Mouse (Mus musculus) left cerebral cortex, postnatal 14 days (tissue): Measurements from ENCODE around the gene 5730522E02Rik. TPM values are rescaled to one million over a fixed set of nuclear protein-coding genes. Genes with fewer than 3 reads are reported as not detected.

Experiments used
- DNase-seq, 2 experiments: peaks; one replicate each; pipeline ENCODE4 v3.0.0; 2021 to 2022; ENCODE audit warnings: low spot score in 2 of 2, mixed read lengths in 1 of 2
- intact Hi-C: fragments of 180-260 bp; cut with DNase I; formaldehyde crosslinking; loops from one replicate; pipeline ENCODE4 v1.15.1; 2025
- total RNA-seq, 2 experiments: library from RNA; stranded (reverse); gene quantifications; 2 replicates each; pipeline ENCODE4 v1.2.3; 2021

Gene 5730522E02Rik
- total RNA-seq, 2 experiments from 2014 or later = 11.6 to 14.8 TPM

DNA sequence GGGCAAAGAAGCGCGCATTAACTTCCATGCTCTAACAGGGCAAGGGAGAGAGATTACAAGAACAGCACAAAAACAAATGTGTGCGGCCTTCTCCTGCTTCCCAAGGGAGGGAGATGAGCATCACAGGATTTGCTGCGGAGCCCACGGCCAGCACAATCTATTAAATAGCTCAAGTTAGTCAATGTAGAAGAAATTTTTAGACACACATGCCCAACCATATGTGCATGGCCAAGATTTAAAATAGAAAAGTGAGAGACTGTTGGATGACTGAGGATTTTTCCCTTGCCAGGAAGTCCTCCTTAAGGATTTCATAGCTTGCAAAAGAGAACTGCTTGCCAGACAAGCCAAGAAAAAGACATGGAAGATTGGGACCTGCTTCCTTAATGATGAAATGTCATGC lies 473.3 kb downstream of the 5730522E02Rik start:
- intact Hi-C loops = loop anchor here (10.0 kb wide), 1 partner anchor 1662 kb away; the partner anchor contains the start of genes A830031A19Rik and Bcl11a
- peak; percentile 37 to 49 for DNase-seq

DNA sequence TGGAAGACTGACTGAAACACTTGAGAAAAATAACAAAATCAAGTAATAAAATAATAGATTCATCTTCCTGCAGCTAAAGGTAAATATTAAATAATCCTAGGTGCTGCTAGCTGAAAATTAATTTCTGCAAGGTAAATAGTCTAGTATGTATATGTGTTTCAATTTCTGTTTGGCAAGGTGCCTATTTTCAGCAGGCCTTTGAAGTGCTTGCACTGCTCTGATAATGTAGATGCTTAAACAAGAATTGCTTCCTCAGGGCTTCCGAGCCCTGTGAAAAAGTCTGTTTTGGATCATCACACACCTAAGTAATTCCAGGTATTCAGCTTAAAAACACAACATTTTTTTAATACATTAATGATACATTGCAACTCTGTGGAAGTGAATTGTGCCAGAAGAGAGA lies 481.1 kb downstream of the 5730522E02Rik start:
- DNase-seq = no peak

GRCm38 (mm10) chr11:25715447-25716321 lies 494.9 kb downstream of the 5730522E02Rik start:
- peak; percentile 40 to 80 for DNase-seq
- intact Hi-C loops = loop anchor here (10.0 kb wide), 1 partner anchor 361 kb away; no protein-coding TSS in a partner anchor

More for the DNA sequence above, 481.1 kb downstream of the 5730522E02Rik start:
- intact Hi-C loops = no loop called here

- DNase-seq = no peak
- intact Hi-C loops = loop anchor here (10.0 kb wide), 1 partner anchor 356 kb away; no protein-coding TSS in a partner anchor
Observed at GRCm38 (mm10) chr11:25710559-25710958, 500.0 kb downstream of the 5730522E02Rik start.

GRCm38 (mm10) chr11:25709892-25710291 lies 500.7 kb downstream of the 5730522E02Rik start:
- intact Hi-C loops = loop anchor here (10.0 kb wide), 1 partner anchor 355 kb away; no protein-coding TSS in a partner anchor
- DNase-seq = no peak

DNA sequence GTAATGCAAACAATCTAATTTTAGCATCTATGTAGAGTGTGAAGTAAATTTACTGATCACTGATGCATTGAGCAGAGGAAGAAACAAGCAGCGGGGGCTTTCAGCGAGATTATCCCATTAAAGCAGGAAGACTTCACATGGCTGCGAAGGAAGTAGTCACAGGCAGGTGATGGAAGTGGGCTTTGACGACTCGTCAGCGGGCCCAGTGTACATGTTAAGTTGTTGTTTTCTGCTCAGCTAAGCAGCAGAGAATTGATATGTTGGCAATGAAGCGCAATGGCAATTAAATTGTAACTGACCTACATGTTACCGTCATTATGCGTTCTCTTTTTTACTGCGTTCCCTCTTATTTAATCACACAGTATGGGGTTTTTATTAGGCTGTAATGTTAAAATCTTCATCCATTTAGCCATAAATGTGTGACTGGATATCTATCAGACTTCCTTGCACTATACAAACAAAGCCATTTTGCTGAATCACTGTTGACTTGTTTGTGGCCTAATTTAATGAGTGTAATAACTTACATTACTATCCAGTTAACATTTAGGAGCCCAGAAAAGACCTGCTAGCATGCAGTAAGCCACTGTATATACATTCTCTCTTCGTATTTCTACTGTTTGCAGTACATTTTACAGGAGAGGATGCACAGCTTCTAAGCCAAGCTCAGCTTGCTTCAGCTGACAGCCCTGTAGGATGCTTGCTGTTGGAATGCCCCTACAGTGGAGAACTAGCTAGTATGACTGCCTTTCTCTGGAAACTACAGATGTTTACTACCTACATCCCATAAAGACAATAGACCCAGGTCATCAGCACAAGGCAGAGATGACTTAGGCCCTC lies 506.0 kb downstream of the 5730522E02Rik start:
- intact Hi-C loops = no loop called here
- no peak for DNase-seq

DNA sequence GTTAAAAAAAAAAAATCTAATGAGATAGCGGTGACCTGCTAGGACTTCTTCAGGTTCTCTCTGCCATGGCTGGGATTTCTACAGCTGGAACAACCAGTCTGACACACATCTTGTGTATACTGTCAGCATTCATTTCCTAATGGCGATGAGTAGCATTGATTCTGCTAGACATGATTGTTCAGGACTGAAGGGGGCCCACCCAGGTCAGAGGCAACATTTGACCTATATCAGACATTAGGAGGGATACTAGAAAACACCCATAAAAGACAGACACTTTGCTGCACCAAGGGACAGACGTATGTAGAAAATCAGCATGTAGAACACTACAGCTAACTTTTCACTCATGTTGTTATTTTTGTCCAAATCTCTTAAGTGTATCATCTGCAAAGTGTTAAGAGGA lies 507.8 kb downstream of the 5730522E02Rik start:
- DNase-seq = no peak
- intact Hi-C loops = no loop called here

DNA sequence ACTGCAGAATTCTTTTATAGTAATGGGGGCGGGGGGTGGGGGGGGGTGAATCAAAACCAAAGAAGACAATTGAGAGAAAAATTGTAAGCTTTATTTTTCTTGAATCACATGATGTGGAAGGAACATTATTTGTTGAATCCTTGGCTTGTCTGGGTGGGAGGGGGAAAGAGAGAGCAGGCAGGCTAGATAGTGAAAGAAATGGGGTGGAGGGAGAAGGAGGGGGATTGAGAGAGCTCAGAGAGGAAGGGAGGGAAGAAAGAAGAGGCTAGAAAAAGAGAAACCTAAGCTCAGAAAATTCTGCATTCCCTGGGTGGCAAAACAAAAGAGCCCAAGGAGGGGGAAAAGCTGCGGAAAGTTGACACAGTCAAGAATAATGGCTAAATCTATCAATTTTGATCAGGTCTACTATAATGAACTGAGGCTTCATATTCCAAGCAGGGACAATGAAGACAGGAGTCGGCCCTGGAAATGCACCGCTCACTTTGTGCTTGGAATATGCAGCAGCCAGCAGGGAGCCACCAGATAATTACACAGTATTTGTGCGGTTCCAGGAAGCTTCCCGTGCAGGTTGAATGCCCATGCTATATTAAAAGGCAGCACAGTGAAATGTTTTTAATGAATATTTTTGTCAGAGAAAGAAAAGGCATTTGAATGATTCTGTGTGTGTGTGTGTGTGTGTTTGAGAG lies 512.9 kb downstream of the 5730522E02Rik start:
- intact Hi-C loops = no loop called here

DNA sequence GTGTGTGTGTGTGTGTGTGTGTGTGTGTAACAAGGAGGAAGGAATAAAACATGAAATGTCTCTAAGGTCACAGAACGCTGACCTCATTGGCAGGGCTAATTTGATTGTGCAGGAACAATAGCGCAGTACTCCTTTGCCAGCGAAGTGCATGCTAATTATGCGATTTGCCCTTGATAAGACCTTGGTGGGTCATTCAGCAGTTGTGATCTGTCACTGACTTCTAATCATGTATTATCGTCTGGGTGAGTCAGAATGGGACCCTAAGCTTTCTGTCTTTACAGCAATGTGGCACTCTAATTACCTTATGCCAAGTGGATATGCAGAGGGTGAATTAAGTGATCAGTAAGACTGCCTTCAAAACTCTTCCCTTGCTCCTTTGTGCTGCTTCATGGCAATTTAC lies 514.4 kb downstream of the 5730522E02Rik start:
- no peak for DNase-seq
- intact Hi-C loops = no loop called here

More for the DNA sequence above, 512.9 kb downstream of the 5730522E02Rik start:
- no peak for DNase-seq

DNA sequence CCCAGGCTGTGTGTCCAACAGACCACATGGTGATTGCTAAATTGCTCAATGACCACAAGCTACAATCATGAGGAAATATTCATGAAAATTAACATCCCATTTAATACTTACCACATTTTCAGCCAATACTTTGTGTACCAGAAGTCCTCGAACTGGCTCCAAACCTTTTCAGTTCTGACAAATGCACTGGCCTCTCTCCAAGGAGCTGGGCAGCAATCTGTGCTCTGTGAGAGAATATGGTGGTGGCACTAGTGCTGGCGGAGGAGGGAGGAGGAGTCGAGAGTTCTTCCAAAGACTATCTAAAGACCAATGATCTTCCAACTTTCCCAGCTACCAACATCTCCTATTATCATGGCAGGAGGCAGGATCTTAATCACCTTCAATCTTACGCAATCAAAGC lies 525.8 kb downstream of the 5730522E02Rik start:
- intact Hi-C loops = no loop called here
- no peak for DNase-seq

DNA sequence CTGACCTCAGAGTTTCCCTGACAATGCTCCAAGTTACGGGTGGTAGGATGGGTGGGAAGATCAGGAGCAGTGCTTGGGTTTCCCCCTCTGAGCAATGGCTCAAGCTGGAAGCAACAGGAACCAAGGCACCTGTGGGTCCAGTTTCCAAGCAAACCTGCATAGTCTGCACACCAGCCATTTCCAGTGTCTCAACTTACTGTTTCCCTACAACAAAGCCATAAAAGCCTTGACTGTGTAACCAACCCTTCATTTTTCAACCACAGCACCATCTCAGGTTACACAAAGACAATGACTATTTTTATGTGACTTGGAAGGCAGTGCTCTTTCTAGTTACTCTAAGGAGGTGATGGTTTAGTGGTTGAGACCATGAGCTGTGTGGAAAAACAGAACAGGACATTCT lies 530.7 kb downstream of the 5730522E02Rik start:
- no peak for DNase-seq
- intact Hi-C loops = no loop called here

DNA sequence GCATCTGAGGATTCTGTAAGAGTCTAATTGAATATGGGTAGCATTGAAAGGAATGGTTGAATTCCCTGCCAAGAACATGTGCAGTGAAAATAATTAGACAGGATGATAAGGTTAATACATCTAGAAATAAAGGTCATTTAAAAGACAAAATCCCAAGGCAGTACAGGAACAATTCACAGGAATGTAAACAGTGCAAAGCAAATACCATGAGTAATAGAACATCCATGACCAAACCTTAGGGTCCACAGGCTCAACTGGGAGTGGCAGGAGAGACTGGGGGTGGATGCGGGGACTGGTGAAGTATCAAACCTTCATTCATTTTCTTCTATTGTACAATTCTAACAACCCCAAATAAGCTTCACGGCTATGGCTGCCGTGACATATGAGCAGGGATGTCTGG lies 536.4 kb downstream of the 5730522E02Rik start:
- intact Hi-C loops = no loop called here
- DNase-seq = no peak

DNA sequence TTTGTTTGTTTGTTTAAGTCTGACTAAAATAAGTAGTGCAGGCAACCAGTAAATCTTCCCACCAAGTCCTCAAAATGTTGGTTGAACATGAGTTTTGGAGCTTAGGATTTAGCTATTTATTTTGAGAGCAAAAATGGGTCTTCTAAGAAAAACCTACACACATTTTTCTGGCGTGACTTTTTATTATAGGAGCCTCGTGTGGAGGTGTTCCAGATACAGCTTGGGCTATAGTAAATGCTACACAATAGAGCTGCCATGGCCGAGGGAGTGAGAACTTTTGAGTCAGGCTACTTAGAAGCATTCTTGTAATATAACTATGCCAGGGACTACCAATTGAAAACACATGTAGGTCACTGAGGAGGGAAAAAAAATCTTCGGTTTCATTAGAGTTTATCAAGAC lies 540.5 kb downstream of the 5730522E02Rik start:
- intact Hi-C loops = no loop called here
- DNase-seq = peak in 1 of 2 experiments; percentile 28

DNA sequence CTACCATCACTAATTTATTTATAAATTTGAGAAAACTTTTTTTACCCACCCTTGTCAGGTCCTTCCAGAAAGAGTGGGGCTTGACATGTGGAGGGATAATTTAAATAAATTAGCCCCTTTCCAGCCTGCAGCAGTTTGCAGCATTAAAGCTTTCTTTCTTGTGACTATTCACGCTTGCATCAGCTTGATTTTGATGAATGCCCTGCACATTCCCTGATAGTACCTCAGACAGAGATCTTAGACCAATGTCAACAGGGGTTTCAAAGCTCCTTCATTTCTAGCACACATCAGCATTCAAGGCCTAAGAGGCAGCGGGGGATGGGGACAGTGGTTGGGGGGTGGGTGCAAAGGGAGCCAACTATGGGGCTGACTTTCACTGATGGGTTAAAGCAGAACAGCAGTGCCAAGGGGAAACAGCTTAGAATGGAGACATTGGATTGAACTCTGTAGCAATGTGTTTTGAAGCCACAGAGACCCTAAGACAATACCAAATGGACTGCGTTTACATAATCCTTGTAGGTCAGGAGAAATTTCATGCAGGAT lies 545.9 kb downstream of the 5730522E02Rik start:
- intact Hi-C loops = no loop called here
- no peak for DNase-seq

GRCm38 (mm10) chr11:25646282-25646681 lies 564.3 kb downstream of the 5730522E02Rik start:
- intact Hi-C loops = no loop called here
- peak; percentile 27 to 34 for DNase-seq

- DNase-seq = peak; percentile 16 to 37
- intact Hi-C loops = no loop called here
Observed at GRCm38 (mm10) chr11:25644767-25645622, 565.6 kb downstream of the 5730522E02Rik start.

GRCm38 (mm10) chr11:25606886-25607285 lies 603.7 kb downstream of the 5730522E02Rik start:
- no peak for DNase-seq
- intact Hi-C loops = no loop called here

GRCm38 (mm10) chr11:25600030-25600429 lies 610.5 kb downstream of the 5730522E02Rik start:
- DNase-seq = no peak
- intact Hi-C loops = no loop called here
